Mouse (Mus musculus) limb, embryonic 13.5 days (tissue): ENCODE measurements around the gene Insl6. TPM values are rescaled to one million over a fixed set of nuclear protein-coding genes. Genes with fewer than 3 reads are reported as not detected.

Source experiments
- ATAC-seq: fragments of 200-750 bp; cut with Nextera tagmentation; 2 replicates; pipeline ENCODE4 v1.8.0; 2017; ENCODE audit warnings: low read depth, moderate number of reproducible peaks, moderate TSS enrichment; ENCODE audit not compliant: low FRiP score
- H3K27ac ChIP-seq: fragments of 300-500 bp; sonication (generic); 2 replicates; pipeline ENCODE4 v1.5.1; 2015; ENCODE audit warnings: inconsistent platforms, mild to moderate bottlenecking, moderate library complexity
- H3K27me3 ChIP-seq: fragments of 300-500 bp; sonication (generic); 2 replicates; pipeline ENCODE4 v1.6.1; 2015; ENCODE audit warnings: mild to moderate bottlenecking, inconsistent platforms
- H3K36me3 ChIP-seq: fragments of 300-500 bp; sonication (generic); 2 replicates; pipeline ENCODE4 v1.6.1; 2015; ENCODE audit warnings: inconsistent platforms, mild to moderate bottlenecking, moderate library complexity
- H3K4me1 ChIP-seq: fragments of 300-500 bp; sonication (generic); 2 replicates; pipeline ENCODE4 v1.6.1; 2015; ENCODE audit warnings: inconsistent platforms
- H3K4me2 ChIP-seq: fragments of 300-500 bp; sonication (generic); replicated peaks from 2 replicates; pipeline ENCODE4 v1.6.1; 2015; ENCODE audit warnings: inconsistent platforms, mild to moderate bottlenecking, moderate library complexity
- H3K4me3 ChIP-seq: fragments of 300-500 bp; sonication (generic); 2 replicates; pipeline ENCODE4 v1.5.1; 2015; ENCODE audit warnings: moderate library complexity, mild to moderate bottlenecking, inconsistent platforms
- H3K9ac ChIP-seq: fragments of 300-500 bp; sonication (generic); 2 replicates; pipeline ENCODE4 v1.6.1; 2015; ENCODE audit warnings: mild to moderate bottlenecking, inconsistent platforms
- H3K9me3 ChIP-seq: fragments of 300-500 bp; sonication (generic); 2 replicates; pipeline ENCODE4 v1.6.1; 2016; ENCODE audit warnings: inconsistent platforms
- WGBS: fragments of 180-500 bp; shearing (Covaris S2); methylation state at CpG from one replicate; pipeline ENCODE4 v1.1.7; 2015; 5-methylcytosine and 5-hydroxymethylcytosine counted together
- polyA plus RNA-seq: library from polyadenylated mRNA; unstranded; fragments of >200 nt; fragmentation: Nextera tagmentation; extraction: Ambion mirVana; gene quantifications from 2 replicates; pipeline ENCODE4 v1.2.1, GENCODE M21; 2015

Insl6 gene
- polyA plus RNA-seq, 1 experiment from 2014 or later = 7.6 TPM

- 91% methylated on average over 3 of the region's 3 CpGs for WGBS
- Histone ChIP-seq H3K27ac (no peak overlapping the region), H3K4me2 (no peak overlapping the region), H3K9me3 (no peaks in the 10 kb centered on the region), H3K27me3 (no peaks in the 10 kb centered on the region), H3K36me3 (peaks cover 19% of the 10 kb centered on the region), H3K4me3 (no peak overlapping the region), H3K9ac (no peak overlapping the region), H3K4me1 (no peaks in the 10 kb centered on the region)
- ATAC-seq = no peak
Measured at GRCm38 (mm10) chr19:29272011-29272809, 52.9 kb downstream of the Insl6 start.

Other genes starting within 250 kb of the Insl6 start
- 54.7 and 55.3 TPM in 2 replicates for gene Rcl1, start 224.0 kb downstream of the Insl6 start, polyA plus RNA-seq
- 8.5 and 9.8 TPM in 2 replicates for gene Jak2, start 73.5 kb downstream of the Insl6 start, polyA plus RNA-seq
- 0.20 TPM in 1 of 2 replicates, not detected in the other for gene Rln1, start 9.3 kb upstream of the Insl6 start, polyA plus RNA-seq
- 58.1 and 58.2 TPM in 2 replicates for gene Plgrkt, start 42.0 kb upstream of the Insl6 start, polyA plus RNA-seq
- gene Cd274, start 42.1 kb upstream of the Insl6 start, polyA plus RNA-seq = 0.04 and 0.05 TPM in 2 replicates
- gene Pdcd1lg2, start 85.6 kb upstream of the Insl6 start, polyA plus RNA-seq = not detected in 2 replicates
- gene Ric1, start 196.9 kb upstream of the Insl6 start, polyA plus RNA-seq = 25.5 and 25.7 TPM in 2 replicates